Mouse (Mus musculus) erythroblast, adult 5-6 weeks (primary cell): ENCODE data around the gene Scn2b. TPM values are rescaled to one million over a fixed set of nuclear protein-coding genes. Genes with fewer than 3 reads are reported as not detected.

Source experiments
- ATAC-seq: replicated peaks from 2 replicates; pipeline ENCODE4 v1.8.0; 2016; ENCODE audit warnings: moderate number of reproducible peaks, mild to moderate bottlenecking, moderate TSS enrichment, inconsistent platforms; ENCODE audit not compliant: poor library complexity, low FRiP score, severe bottlenecking
- total RNA-seq, 2 experiments: library from RNA; stranded (forward) in 1 of 2; stranded (reverse) in 1 of 2; fragments of 150-400 nt in 1 of 2; fragments of 200-764, 138-1000 nt in 1 of 2; gene quantifications; 2 replicates each; pipeline versions ENCODE4 v1.2.3 to v1.2.4; 2015 to 2017; ENCODE audit warnings: low replicate concordance in 2 of 2

Gene Scn2b
- total RNA-seq, 2 experiments from 2014 or later: 0.77 TPM; not detected in 1

- ATAC-seq: no peak
Observed at GRCm38 (mm10) chr9:45119316-45119953, 1.9 kb downstream of the Scn2b start.

GRCm38 (mm10) chr9:45119954-45120530 lies 2.5 kb downstream of the Scn2b start:
- ATAC-seq: no peak

- ATAC-seq: no peak
Observed at GRCm38 (mm10) chr9:45120567-45120966, 3.0 kb downstream of the Scn2b start.

- no peak for ATAC-seq
Observed at GRCm38 (mm10) chr9:45121001-45121400, 3.4 kb downstream of the Scn2b start.

- no peak for ATAC-seq
Observed at GRCm38 (mm10) chr9:45121769-45122168, 4.2 kb downstream of the Scn2b start.

GRCm38 (mm10) chr9:45122209-45122761 lies 4.7 kb downstream of the Scn2b start:
- ATAC-seq: no peak

GRCm38 (mm10) chr9:45125211-45125610 lies 7.6 kb downstream of the Scn2b start:
- no peak for ATAC-seq

- no peak for ATAC-seq
Observed at GRCm38 (mm10) chr9:45126941-45127340, 9.4 kb downstream of the Scn2b start.

GRCm38 (mm10) chr9:45130119-45130518 lies 12.5 kb downstream of the Scn2b start:
- no peak for ATAC-seq

- ATAC-seq: no peak
Observed at GRCm38 (mm10) chr9:45133484-45134310, 16.1 kb downstream of the Scn2b start.

- no peak for ATAC-seq
Observed at GRCm38 (mm10) chr9:45136442-45137169, 19.0 kb downstream of the Scn2b start.

GRCm38 (mm10) chr9:45138191-45139032 lies 20.8 kb downstream of the Scn2b start, which contains the start of gene Scn4b:
Scn4b (plus strand) TSS chr9:45138395.
- ATAC-seq: no peak

GRCm38 (mm10) chr9:45139082-45139481 lies 21.5 kb downstream of the Scn2b start:
- ATAC-seq: no peak

- ATAC-seq: no peak
Observed at GRCm38 (mm10) chr9:45140945-45141344, 23.4 kb downstream of the Scn2b start.

GRCm38 (mm10) chr9:45142686-45143085 lies 25.1 kb downstream of the Scn2b start:
- no peak for ATAC-seq

- ATAC-seq: 0 out of 2 replicates have a peak, but pooled peaks have one; percentile 25
Observed at GRCm38 (mm10) chr9:45145533-45146266, 28.1 kb downstream of the Scn2b start.

- 0 out of 2 replicates have a peak, but pooled peaks have one; percentile 34 for ATAC-seq
Observed at GRCm38 (mm10) chr9:45146267-45146597, 28.6 kb downstream of the Scn2b start.

GRCm38 (mm10) chr9:45150933-45151332 lies 33.4 kb downstream of the Scn2b start:
- no peak for ATAC-seq
